Mouse (Mus musculus) liver, embryonic 14.5 days (tissue): ENCODE results near the gene Atp5s. TPM values are rescaled to one million over a fixed set of nuclear protein-coding genes. Genes with fewer than 3 reads are reported as not detected.

Source experiments
- ATAC-seq: fragments of 200-750 bp; cut with Nextera tagmentation; 2 replicates; pipeline ENCODE4 v1.8.0; 2017; ENCODE audit warnings: moderate number of reproducible peaks, mild to moderate bottlenecking, moderate library complexity; ENCODE audit not compliant: insufficient read depth
- DNase-seq, 3 experiments: peaks; one replicate each; pipeline ENCODE4 v3.0.0-alpha.2; 2012 to 2013; ENCODE audit warnings: low read depth in 3 of 3, low spot score in 3 of 3
- H3K27ac ChIP-seq: fragments of 300-500 bp; sonication (generic); 2 replicates; pipeline ENCODE4 v1.5.1; 2014; ENCODE audit warnings: moderate library complexity, mild to moderate bottlenecking, control low read depth, inconsistent platforms
- H3K27me3 ChIP-seq: fragments of 300-500 bp; sonication (generic); 2 replicates; pipeline ENCODE4 v1.6.1; 2014; ENCODE audit warnings: mild to moderate bottlenecking, low read length, moderate library complexity; ENCODE audit not compliant: control insufficient read depth, insufficient read depth
- H3K36me3 ChIP-seq: fragments of 300-500 bp; sonication (generic); replicated peaks from 2 replicates; pipeline ENCODE4 v1.6.1; 2014; ENCODE audit warnings: low read depth; ENCODE audit not compliant: control insufficient read depth, insufficient read depth
- H3K4me1 ChIP-seq, 2 experiments: fragments of 200-500 bp in 1 of 2; fragments of 300-500 bp in 1 of 2; sonication (generic) in 1 of 2; replicated peaks; 2 replicates each; pipeline ENCODE4 v1.6.1; 2012 to 2014; ENCODE audit warnings: antibody characterized with exemption in 1 of 2, inconsistent platforms in 1 of 2, low read length in 1 of 2; ENCODE audit not compliant: control insufficient read depth in 2 of 2, insufficient read depth in 2 of 2
- H3K4me2 ChIP-seq: fragments of 300-500 bp; sonication (generic); 2 replicates; pipeline ENCODE4 v1.6.1; 2014; ENCODE audit warnings: low read depth, mild to moderate bottlenecking, control low read depth, moderate library complexity
- H3K4me3 ChIP-seq, 2 experiments: fragments of 200-500 bp in 1 of 2; fragments of 300-500 bp in 1 of 2; sonication (generic) in 1 of 2; 2 replicates each; pipeline ENCODE4 v1.5.1; 2012 to 2014; ENCODE audit warnings: low read depth in 2 of 2, low read length in 2 of 2, mild to moderate bottlenecking in 2 of 2, control low read depth in 1 of 2, inconsistent platforms in 1 of 2, moderate library complexity in 1 of 2; ENCODE audit not compliant: insufficient read depth in 1 of 2
- H3K9ac ChIP-seq: fragments of 300-500 bp; sonication (generic); replicated peaks from 2 replicates; pipeline ENCODE4 v1.6.1; 2014; ENCODE audit warnings: mild to moderate bottlenecking, control low read depth, moderate library complexity
- H3K9me3 ChIP-seq: fragments of 300-500 bp; sonication (generic); 2 replicates; pipeline ENCODE4 v1.6.1; 2016; ENCODE audit warnings: low read length, mixed read lengths; ENCODE audit not compliant: control insufficient read depth
- CTCF ChIP-seq: IDR thresholded peaks from 2 replicates; pipeline ENCODE4 v1.5.1; 2016; ENCODE audit warnings: antibody characterized with exemption, low read depth, control low read depth
- EP300 ChIP-seq: IDR thresholded peaks from 2 replicates; pipeline ENCODE4 v1.6.1; 2016; ENCODE audit warnings: antibody characterized with exemption, low read depth
- WGBS: fragments of 180-500 bp; shearing (Covaris S2); extraction: QIAGEN DNeasy Blood & Tissue Kit; methylation state at CpG from one replicate; pipeline ENCODE4 v1.1.7; 2014; ENCODE audit not compliant: insufficient replicate concordance; 5-methylcytosine and 5-hydroxymethylcytosine counted together
- polyA plus RNA-seq, 2 experiments: library from polyadenylated mRNA; depleted of rRNA in 1 of 2; stranded (reverse) in 1 of 2; unstranded in 1 of 2; fragments of >200 nt; fragmentation: Nextera tagmentation in 1 of 2; extraction: Ambion mirVana in 1 of 2; gene quantifications; 2 replicates each; pipeline versions ENCODE4 v1.2.1 to v1.2.3; 2012 to 2014

Gene Atp5s
- polyA plus RNA-seq, 2 experiments: 12.0 to 20.7 TPM

GRCm38 (mm10) chr12:69713628-69714027 is 11.1 kb upstream of the Atp5s start:
- no peak overlapping the region for H3K9ac ChIP-seq
- H3K36me3 ChIP-seq: no peaks in the 10 kb centered on the region; the same call in none of the 2 replicates
- ATAC-seq (no peak), DNase-seq (no peak)
- H3K4me3 ChIP-seq: no peak overlapping the region
- TF ChIP-seq EP300: no peak
- H3K4me2 ChIP-seq: no peak overlapping the region
- no peaks in the 10 kb centered on the region for H3K9me3 ChIP-seq
- H3K27me3 ChIP-seq: no peaks in the 10 kb centered on the region
- H3K4me1 ChIP-seq: no peaks in the 10 kb centered on the region
- H3K27ac ChIP-seq: no peak overlapping the region

GRCm38 (mm10) chr12:69722857-69723256 is 1.9 kb upstream of the Atp5s start:
- H3K27ac ChIP-seq: no peak overlapping the region
- WGBS: 75% methylated on average over 3 of the region's 3 CpGs
- H3K9ac ChIP-seq: no peak overlapping the region
- H3K4me2 ChIP-seq: peak overlapping the region; percentile 95; the same call in 1 of the 2 replicates
- ATAC-seq (no peak), DNase-seq (no peak)
- peaks cover 10% of the 10 kb centered on the region in 2 experiments for H3K4me1 ChIP-seq
- H3K36me3 ChIP-seq: peaks cover 4% of the 10 kb centered on the region
- TF ChIP-seq CTCF (no peak), EP300 (no peak)
- peaks cover 9% of the 10 kb centered on the region for H3K9me3 ChIP-seq
- H3K4me3 ChIP-seq: no peak overlapping the region
- no peaks in the 10 kb centered on the region for H3K27me3 ChIP-seq

- TF ChIP-seq CTCF (no peak), EP300 (no peak)
- H3K9ac ChIP-seq: no peak overlapping the region
- ATAC-seq (no peak), DNase-seq (no peak)
- peaks cover 9% of the 10 kb centered on the region for H3K9me3 ChIP-seq
- H3K27me3 ChIP-seq: no peaks in the 10 kb centered on the region
- H3K27ac ChIP-seq: no peak overlapping the region
- peak overlapping the region; percentile 95 for H3K4me2 ChIP-seq
- peak overlapping the region; percentile 75 to 77 for H3K4me3 ChIP-seq
- H3K4me1 ChIP-seq: peaks cover 10% of the 10 kb centered on the region in 2 experiments
- WGBS: 43% methylated on average over 2 of the region's 2 CpGs
- H3K36me3 ChIP-seq: peaks cover 4% of the 10 kb centered on the region
Measured at GRCm38 (mm10) chr12:69723376-69723775, 1.4 kb upstream of the Atp5s start.

- Histone ChIP-seq H3K27ac (peak overlapping the region; percentile 29), H3K4me2 (peak overlapping the region; percentile 95), H3K36me3 (peaks cover 4% of the 10 kb centered on the region), H3K9ac (peak overlapping the region; percentile 71), H3K9me3 (peaks cover 6% of the 10 kb centered on the region), H3K4me3 (peak overlapping the region; percentile 75 to 77), H3K4me1 (peaks cover 10% of the 10 kb centered on the region in 2 experiments), H3K27me3 (no peaks in the 10 kb centered on the region)
- WGBS: 1% methylated on average over 24 of the region's 24 CpGs
- ATAC-seq (no peak; the same call in 1 of the 2 replicates), DNase-seq (peak in 1 of 3 experiments; percentile 13)
- TF ChIP-seq EP300: no peak
- 0 out of 2 replicates have a peak, but pooled peaks have one; percentile 8 for TF ChIP-seq CTCF
Measured at GRCm38 (mm10) chr12:69724018-69724710, 586 bp upstream of the Atp5s start.

GRCm38 (mm10) chr12:69729246-69729645 is 4.5 kb downstream of the Atp5s start:
- no peak for TF ChIP-seq EP300
- no peak for TF ChIP-seq CTCF
- DNase-seq: no peak
- Histone ChIP-seq H3K4me2 (no peak overlapping the region), H3K4me3 (no peak overlapping the region), H3K27me3 (no peaks in the 10 kb centered on the region), H3K9me3 (no peaks in the 10 kb centered on the region), H3K36me3 (no peaks in the 10 kb centered on the region), H3K27ac (no peak overlapping the region), H3K9ac (no peak overlapping the region), H3K4me1 (peaks cover 5 to 7% of the 10 kb centered on the region in 2 experiments)
- WGBS: 74% methylated on average over 1 of the region's 1 CpGs
- ATAC-seq: no peak
